Mouse (Mus musculus) midbrain, embryonic 13.5 days (tissue): ENCODE measurements around the gene N4bp2. TPM values are rescaled to one million over a fixed set of nuclear protein-coding genes. Genes with fewer than 3 reads are reported as not detected.

Experiments used
- ATAC-seq: fragments of 200-750 bp; cut with Nextera tagmentation; 2 replicates; pipeline ENCODE4 v1.8.0; 2017; ENCODE audit warnings: mild to moderate bottlenecking, moderate TSS enrichment, moderate library complexity
- H3K27ac ChIP-seq: fragments of 300-500 bp; sonication (generic); 2 replicates; pipeline ENCODE4 v1.5.1; 2015; ENCODE audit warnings: inconsistent platforms, mild to moderate bottlenecking, moderate library complexity
- H3K27me3 ChIP-seq: fragments of 300-500 bp; sonication (generic); 2 replicates; pipeline ENCODE4 v1.6.1; 2015; ENCODE audit warnings: mild to moderate bottlenecking, inconsistent platforms
- H3K36me3 ChIP-seq: fragments of 300-500 bp; sonication (generic); 2 replicates; pipeline ENCODE4 v1.6.1; 2015; ENCODE audit warnings: mild to moderate bottlenecking, inconsistent platforms
- H3K4me1 ChIP-seq: fragments of 300-500 bp; sonication (generic); replicated peaks from 2 replicates; pipeline ENCODE4 v1.6.1; 2015; ENCODE audit warnings: inconsistent platforms
- H3K4me2 ChIP-seq: fragments of 300-500 bp; sonication (generic); replicated peaks from 2 replicates; pipeline ENCODE4 v1.6.1; 2015; ENCODE audit warnings: moderate library complexity, mild to moderate bottlenecking, inconsistent platforms
- H3K4me3 ChIP-seq: fragments of 300-500 bp; sonication (generic); replicated peaks from 2 replicates; pipeline ENCODE4 v1.5.1; 2015; ENCODE audit warnings: mild to moderate bottlenecking, inconsistent platforms
- H3K9ac ChIP-seq: fragments of 300-500 bp; sonication (generic); replicated peaks from 2 replicates; pipeline ENCODE4 v1.6.1; 2015; ENCODE audit warnings: mild to moderate bottlenecking, inconsistent platforms
- H3K9me3 ChIP-seq: fragments of 300-500 bp; sonication (generic); 2 replicates; pipeline ENCODE4 v1.6.1; 2016; ENCODE audit warnings: mild to moderate bottlenecking, inconsistent platforms
- WGBS: fragments of 180-500 bp; shearing (Covaris S2); methylation state at CpG from one replicate; pipeline ENCODE4 v1.1.7; 2015; 5-methylcytosine and 5-hydroxymethylcytosine counted together
- polyA plus RNA-seq: library from polyadenylated mRNA; unstranded; fragments of >200 nt; fragmentation: Nextera tagmentation; extraction: Ambion mirVana; gene quantifications from 2 replicates; pipeline ENCODE4 v1.2.1, GENCODE M21; 2015

N4bp2 gene
- polyA plus RNA-seq, 1 experiment from 2014 or later, result 27.0 TPM

DNA sequence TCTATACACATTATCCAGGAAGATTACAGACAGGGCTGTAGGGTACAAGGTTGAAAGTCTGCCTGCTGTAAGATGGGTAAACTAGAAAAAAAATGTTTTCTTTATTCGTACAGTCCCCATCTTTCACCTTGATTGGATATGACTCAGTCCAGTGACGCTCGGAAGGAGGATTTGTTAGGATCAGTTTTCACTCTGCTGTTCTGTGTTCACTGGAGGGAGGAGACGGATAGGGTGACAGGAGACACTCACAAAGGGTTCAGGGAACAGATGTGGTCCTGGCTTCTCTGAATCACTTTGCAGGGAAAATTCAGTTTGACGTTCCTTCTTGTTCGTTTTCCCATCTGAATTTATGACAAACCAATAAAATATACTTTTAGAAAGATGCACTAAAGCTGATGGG is 74.7 kb downstream of the N4bp2 start:
- no peak for ATAC-seq
- no peak overlapping the region for H3K4me2 ChIP-seq
- H3K4me3 ChIP-seq, result no peak overlapping the region
- no peak overlapping the region for H3K9ac ChIP-seq
- no peaks in the 10 kb centered on the region for H3K27me3 ChIP-seq
- no peaks in the 10 kb centered on the region for H3K36me3 ChIP-seq
- H3K9me3 ChIP-seq, result no peaks in the 10 kb centered on the region
- H3K27ac ChIP-seq, result no peak overlapping the region
- H3K4me1 ChIP-seq, result no peaks in the 10 kb centered on the region
- 84% methylated on average over 6 of the region's 6 CpGs for WGBS

DNA sequence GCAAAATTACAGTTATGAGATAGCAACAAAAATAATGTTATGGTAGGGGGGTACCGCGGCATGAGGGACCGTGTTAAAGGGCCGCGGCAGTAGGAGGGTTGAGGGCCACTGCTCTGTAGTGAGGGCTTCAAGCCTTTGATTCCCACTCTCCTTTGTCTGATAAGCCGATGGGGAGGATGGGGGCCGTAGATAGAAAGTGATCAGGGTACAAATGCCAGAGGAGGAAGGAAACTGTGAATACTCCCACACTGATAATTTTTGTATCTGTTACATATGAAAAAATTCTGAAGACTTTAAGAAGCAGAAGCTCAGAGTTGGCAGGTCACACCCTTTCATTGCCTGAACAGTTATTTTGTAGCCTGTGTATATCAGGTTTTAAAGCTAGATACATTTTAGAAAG is 79.6 kb downstream of the N4bp2 start:
- Histone ChIP-seq H3K27me3 (no peaks in the 10 kb centered on the region), H3K9me3 (no peaks in the 10 kb centered on the region), H3K4me2 (no peak overlapping the region), H3K27ac (no peak overlapping the region), H3K4me1 (no peaks in the 10 kb centered on the region), H3K36me3 (no peaks in the 10 kb centered on the region), H3K4me3 (no peak overlapping the region), H3K9ac (no peak overlapping the region)
- WGBS, result 91% methylated on average over 7 of the region's 7 CpGs
- ATAC-seq, result no peak

DNA sequence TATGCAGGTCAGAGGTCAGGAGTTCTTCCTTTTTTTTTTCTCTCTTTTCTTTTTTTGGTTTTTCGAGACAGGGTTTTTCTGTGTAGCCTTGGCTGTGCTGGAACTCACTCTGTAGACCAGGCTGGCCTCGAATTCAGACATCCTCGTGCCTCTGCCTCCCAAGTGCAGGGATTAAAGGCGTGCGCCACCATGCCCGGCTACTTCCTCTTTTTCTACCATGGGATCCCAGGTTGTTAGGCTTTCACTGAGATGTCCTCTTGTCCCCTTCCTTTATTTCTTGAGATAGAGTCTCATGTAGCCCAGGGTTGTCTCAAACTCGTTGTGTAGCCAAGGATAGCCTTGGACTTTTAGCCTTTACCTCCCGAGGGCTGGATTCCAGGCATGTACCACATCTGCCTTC is 83.2 kb downstream of the N4bp2 start:
- H3K4me3 ChIP-seq, result no peak overlapping the region
- no peaks in the 10 kb centered on the region for H3K4me1 ChIP-seq
- no peak for ATAC-seq
- no peaks in the 10 kb centered on the region for H3K36me3 ChIP-seq
- no peak overlapping the region for H3K9ac ChIP-seq
- H3K9me3 ChIP-seq, result no peaks in the 10 kb centered on the region
- no peaks in the 10 kb centered on the region for H3K27me3 ChIP-seq
- WGBS, result 88% methylated on average over 8 of the region's 8 CpGs
- H3K4me2 ChIP-seq, result no peak overlapping the region
- no peak overlapping the region for H3K27ac ChIP-seq

- no peak for ATAC-seq
- Histone ChIP-seq H3K9me3 (no peaks in the 10 kb centered on the region), H3K27ac (no peak overlapping the region), H3K9ac (no peak overlapping the region), H3K4me2 (no peak overlapping the region), H3K4me1 (no peaks in the 10 kb centered on the region), H3K27me3 (no peaks in the 10 kb centered on the region), H3K36me3 (no peaks in the 10 kb centered on the region), H3K4me3 (no peak overlapping the region)
- WGBS, result 79% methylated on average over 3 of the region's 3 CpGs
Observed at GRCm38 (mm10) chr5:65846958-65847357, 83.6 kb downstream of the N4bp2 start.

DNA sequence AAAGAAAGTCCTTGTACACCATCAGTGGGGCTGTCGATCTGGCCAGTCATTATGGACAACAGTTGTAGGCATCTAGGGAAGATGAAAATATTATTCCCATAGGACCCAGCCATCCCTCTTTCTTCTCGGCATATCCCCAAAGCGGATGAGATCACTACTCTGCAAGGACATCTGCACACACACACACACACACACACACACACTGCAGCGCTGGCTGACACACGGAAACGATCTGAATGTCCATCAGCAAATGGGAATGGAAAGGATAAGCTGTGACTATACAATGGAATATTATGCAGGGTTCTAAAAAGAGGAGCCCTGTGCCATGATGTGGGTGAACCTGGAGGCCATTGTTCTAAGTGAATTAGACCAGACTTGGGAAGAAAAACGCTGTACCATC is 84.3 kb downstream of the N4bp2 start:
- H3K36me3 ChIP-seq, result no peaks in the 10 kb centered on the region

DNA sequence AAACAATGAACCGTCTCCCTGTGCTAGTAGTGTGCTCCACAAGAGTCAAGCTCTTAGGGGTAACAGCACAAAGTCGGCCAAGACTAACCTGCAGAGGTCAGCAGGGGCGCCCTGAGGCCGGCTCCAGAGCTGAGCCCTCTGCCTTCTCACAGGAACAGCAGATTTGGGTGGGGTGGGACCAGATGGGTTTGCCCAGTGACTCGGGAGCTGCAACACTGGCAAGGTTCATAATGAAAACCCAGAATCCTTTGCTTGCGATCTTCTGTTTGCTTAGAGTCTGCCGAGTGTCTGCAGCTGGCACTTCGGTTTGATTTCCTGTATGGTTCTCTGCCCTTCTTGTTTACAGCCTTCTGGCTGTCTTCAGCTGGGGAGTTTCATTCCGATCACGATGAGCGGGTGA is 87.4 kb downstream of the N4bp2 start:
- Histone ChIP-seq H3K27me3 (no peaks in the 10 kb centered on the region), H3K4me2 (no peak overlapping the region), H3K9me3 (no peaks in the 10 kb centered on the region), H3K4me3 (no peak overlapping the region), H3K4me1 (no peaks in the 10 kb centered on the region), H3K27ac (no peak overlapping the region), H3K9ac (no peak overlapping the region), H3K36me3 (no peaks in the 10 kb centered on the region)
- ATAC-seq, result no peak
- WGBS, result 73% methylated on average over 11 of the region's 11 CpGs

More for the DNA sequence above, 84.3 kb downstream of the N4bp2 start:
- no peaks in the 10 kb centered on the region for H3K27me3 ChIP-seq
- WGBS, result 83% methylated on average over 7 of the region's 7 CpGs
- H3K9ac ChIP-seq, result no peak overlapping the region
- no peak overlapping the region for H3K27ac ChIP-seq
- H3K4me3 ChIP-seq, result no peak overlapping the region
- H3K4me2 ChIP-seq, result no peak overlapping the region
- no peaks in the 10 kb centered on the region for H3K4me1 ChIP-seq
- ATAC-seq, result no peak
- H3K9me3 ChIP-seq, result no peaks in the 10 kb centered on the region

GRCm38 (mm10) chr5:65854786-65855191 is 91.5 kb downstream of the N4bp2 start:
- Histone ChIP-seq H3K27me3 (no peaks in the 10 kb centered on the region), H3K27ac (no peak overlapping the region), H3K4me2 (no peak overlapping the region), H3K9ac (no peak overlapping the region), H3K36me3 (no peaks in the 10 kb centered on the region), H3K9me3 (no peaks in the 10 kb centered on the region), H3K4me1 (no peaks in the 10 kb centered on the region), H3K4me3 (no peak overlapping the region)
- no peak for ATAC-seq
- WGBS, result 36% methylated on average over 8 of the region's 8 CpGs

DNA sequence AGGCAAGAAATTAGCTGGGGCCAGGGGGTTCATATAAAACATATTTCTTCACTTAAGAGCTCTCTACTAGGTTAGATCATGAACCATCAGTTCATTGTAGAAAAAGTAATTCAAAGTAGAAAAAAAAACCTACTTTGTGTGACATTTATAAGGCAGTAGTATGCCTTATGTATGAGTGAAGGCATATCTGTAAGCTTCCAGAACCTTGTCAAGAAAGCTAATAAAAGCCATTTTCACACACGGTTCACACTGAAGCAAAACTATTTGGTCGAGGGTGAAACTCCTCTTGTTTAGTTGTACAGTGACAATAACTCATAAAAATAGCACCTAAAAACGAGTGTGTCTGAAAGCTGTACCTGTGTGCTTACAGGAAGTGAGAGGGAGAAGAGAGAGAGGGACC is 92.2 kb downstream of the N4bp2 start:
- Histone ChIP-seq H3K9me3 (no peaks in the 10 kb centered on the region), H3K4me1 (no peaks in the 10 kb centered on the region), H3K4me2 (no peak overlapping the region), H3K9ac (no peak overlapping the region), H3K27me3 (no peaks in the 10 kb centered on the region), H3K27ac (no peak overlapping the region), H3K36me3 (no peaks in the 10 kb centered on the region), H3K4me3 (no peak overlapping the region)
- ATAC-seq, result no peak
- WGBS, result 85% methylated on average over 3 of the region's 3 CpGs

- Histone ChIP-seq H3K9ac (no peak overlapping the region), H3K27ac (no peak overlapping the region), H3K4me1 (no peaks in the 10 kb centered on the region), H3K36me3 (no peaks in the 10 kb centered on the region), H3K9me3 (no peaks in the 10 kb centered on the region), H3K4me2 (no peak overlapping the region), H3K4me3 (no peak overlapping the region), H3K27me3 (no peaks in the 10 kb centered on the region)
- ATAC-seq, result no peak
- 81% methylated on average over 16 of the region's 17 CpGs for WGBS
Observed at GRCm38 (mm10) chr5:65856591-65857411, 93.5 kb downstream of the N4bp2 start.

DNA sequence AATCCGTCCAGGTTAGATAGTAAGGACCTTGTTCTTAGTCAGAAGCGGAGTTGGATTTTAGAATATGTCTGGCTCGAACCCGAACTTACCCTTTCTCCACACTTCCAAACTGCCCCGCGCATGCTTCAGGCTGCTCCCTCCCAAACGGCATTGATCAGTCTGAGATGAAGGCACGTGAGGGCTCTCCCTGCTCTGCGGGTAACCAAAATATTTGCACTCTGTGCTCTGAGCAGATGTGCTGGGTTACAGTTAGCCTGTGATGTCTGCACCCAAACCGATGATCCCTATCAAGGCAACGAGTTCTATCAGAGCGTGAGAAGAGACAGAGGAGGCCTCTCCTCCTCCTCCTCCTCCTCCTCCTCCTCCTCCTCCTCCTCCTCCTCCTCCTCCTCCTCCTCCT is 94.6 kb downstream of the N4bp2 start:
- H3K27me3 ChIP-seq, result no peaks in the 10 kb centered on the region
- H3K9ac ChIP-seq, result no peak overlapping the region
- no peak for ATAC-seq
- no peaks in the 10 kb centered on the region for H3K9me3 ChIP-seq
- no peaks in the 10 kb centered on the region for H3K4me1 ChIP-seq
- H3K4me2 ChIP-seq, result no peak overlapping the region
- no peak overlapping the region for H3K4me3 ChIP-seq
- H3K36me3 ChIP-seq, result no peaks in the 10 kb centered on the region
- H3K27ac ChIP-seq, result no peak overlapping the region
- WGBS, result 79% methylated on average over 12 of the region's 12 CpGs

GRCm38 (mm10) chr5:65858355-65858754 is 95.0 kb downstream of the N4bp2 start:
- Histone ChIP-seq H3K9ac (no peak overlapping the region), H3K4me3 (no peak overlapping the region), H3K36me3 (no peaks in the 10 kb centered on the region), H3K27ac (no peak overlapping the region), H3K9me3 (no peaks in the 10 kb centered on the region), H3K27me3 (no peaks in the 10 kb centered on the region), H3K4me1 (no peaks in the 10 kb centered on the region), H3K4me2 (no peak overlapping the region)
- WGBS, result 92% methylated on average over 4 of the region's 6 CpGs
- ATAC-seq, result no peak

GRCm38 (mm10) chr5:65858898-65859297 is 95.6 kb downstream of the N4bp2 start:
- Histone ChIP-seq H3K9ac (no peak overlapping the region), H3K27me3 (no peaks in the 10 kb centered on the region), H3K27ac (no peak overlapping the region), H3K9me3 (no peaks in the 10 kb centered on the region), H3K4me1 (no peaks in the 10 kb centered on the region), H3K4me3 (no peak overlapping the region), H3K36me3 (no peaks in the 10 kb centered on the region), H3K4me2 (no peak overlapping the region)
- WGBS, result 83% methylated on average over 12 of the region's 12 CpGs
- no peak for ATAC-seq

- H3K36me3 ChIP-seq, result no peaks in the 10 kb centered on the region
- H3K9me3 ChIP-seq, result no peaks in the 10 kb centered on the region
- 65% methylated on average over 6 of the region's 6 CpGs for WGBS
- H3K4me3 ChIP-seq, result no peak overlapping the region
- no peak overlapping the region for H3K4me2 ChIP-seq
- no peak overlapping the region for H3K9ac ChIP-seq
- no peaks in the 10 kb centered on the region for H3K4me1 ChIP-seq
- H3K27ac ChIP-seq, result no peak overlapping the region
- no peak for ATAC-seq
- no peaks in the 10 kb centered on the region for H3K27me3 ChIP-seq
Observed at GRCm38 (mm10) chr5:65859396-65859795, 96.1 kb downstream of the N4bp2 start.
